ENCODE assay signal across 17 mouse cellular contexts in genomic region chr15:10750339-10750738, GRCm38 (mm10). TPM values are rescaled to one million over a fixed set of nuclear protein-coding genes. Genes with fewer than 3 reads are reported as not detected.
"Had no signal": no experiment of that assay in that cellular context is flagged by ENCODE, and none has a peak within 500 bp of the region (broad histone marks: within the 10 kb centered on the region; RNA-seq: fewer than 3 reads in every experiment).

No protein-coding gene starts in this region.

- H3K27me3 ChIP-seq: limb, embryonic 15.5 days; liver, embryonic 12.5 days; neural tube, embryonic 12.5 days; stomach, embryonic 15.5 days had no signal

- H3K4me3 ChIP-seq: layer of hippocampus, adult 2 months; limb, embryonic 15.5 days; liver, embryonic 12.5 days; midbrain, embryonic 10.5 days; neural tube, embryonic 12.5 days; stomach, embryonic 15.5 days had no signal

- H3K4me2 ChIP-seq: limb, embryonic 15.5 days; liver, embryonic 12.5 days; lung, embryonic 14.5 days; neural tube, embryonic 12.5 days; stomach, embryonic 15.5 days had no signal

- DNase-seq: kidney, adult 18-20 months; kidney, postnatal 10 days; kidney, postnatal 4 days; lung, embryonic 14.5 days; lung, postnatal 10 days; lung, postnatal 4 days; midbrain, embryonic 14.5 days; retina, postnatal 1 day; right cerebral cortex, postnatal 4 days; spleen, adult 18-20 months had no signal

- H3K36me3 ChIP-seq: limb, embryonic 15.5 days; liver, embryonic 12.5 days; midbrain, embryonic 10.5 days; neural tube, embryonic 12.5 days; stomach, embryonic 15.5 days had no signal

RNA-seq across cellular contexts. Expression of gene Rai14, which starts 35.9 kb away (rescaled TPM):
- total RNA-seq: neutrophil, adult 5-6 weeks had no signal
